ENCODE assay signal across 20 mouse cellular contexts in genomic region chr14:30166036-30166435, GRCm38 (mm10).
DNase-seq lines count a peak whose midpoint lies in the region.
"Had no signal": no experiment of that assay in that cellular context is flagged by ENCODE, and none has a peak within 500 bp of the region (broad histone marks: within the 10 kb centered on the region; RNA-seq: fewer than 3 reads in every experiment).

No protein-coding gene starts in this region.

- no peak overlapping the region for H3K4me3 ChIP-seq in heart, embryonic 10.5 days
- H3K4me3 ChIP-seq: embryonic facial prominence, embryonic 13.5 days; embryonic facial prominence, embryonic 15.5 days; erythroblast, embryonic 14.5 days; forebrain, embryonic 10.5 days; forebrain, embryonic 12.5 days had no signal

- H3K36me3 ChIP-seq in heart, embryonic 10.5 days, result no peaks in the 10 kb centered on the region
- H3K36me3 ChIP-seq: embryonic facial prominence, embryonic 13.5 days; embryonic facial prominence, embryonic 15.5 days; forebrain, embryonic 10.5 days; forebrain, embryonic 12.5 days had no signal

- 94% methylated on average over 11 of the region's 11 CpGs for WGBS in heart, embryonic 10.5 days

- H3K27ac ChIP-seq in heart, embryonic 10.5 days, result no peak overlapping the region
- H3K27ac ChIP-seq: embryonic facial prominence, embryonic 15.5 days; forebrain, embryonic 10.5 days; forebrain, embryonic 12.5 days had no signal

- DNase-seq in heart, embryonic 10.5 days (ENCODE audit: low spot score), result peak; percentile 66
- no peak for DNase-seq in heart, adult 9 months (ENCODE audit: low spot score in 2 of 2)
- DNase-seq in thymus, postnatal 4 days, result peak; percentile 2
- no peak for DNase-seq in thymus, postnatal 10 days (ENCODE audit: low spot score in 2 of 2)
- DNase-seq in retina, embryonic 14.5 days (ENCODE audit: low spot score), result no peak
- DNase-seq: adrenal gland, adult 2 months; adrenal gland, postnatal 10 days; adrenal gland, postnatal 25 days; cerebellum, adult 11 months; cerebellum, adult 18-20 months; cerebellum, adult 8-10 months; cerebellum, adult 9-11 months; cerebellum, postnatal 14 days; cerebellum, postnatal 36 days; embryo, embryonic 11 days had no signal

- no peaks in the 10 kb centered on the region for H3K9me3 ChIP-seq in heart, embryonic 10.5 days
- H3K9me3 ChIP-seq: embryonic facial prominence, embryonic 13.5 days; embryonic facial prominence, embryonic 15.5 days; forebrain, embryonic 10.5 days; forebrain, embryonic 12.5 days had no signal

- no peaks in the 10 kb centered on the region for H3K27me3 ChIP-seq in heart, embryonic 10.5 days (ENCODE audit: insufficient read depth, poor library complexity, severe bottlenecking)
- H3K27me3 ChIP-seq: embryonic facial prominence, embryonic 13.5 days; embryonic facial prominence, embryonic 15.5 days; forebrain, embryonic 12.5 days had no signal

- H3K4me1 ChIP-seq in heart, embryonic 10.5 days, result peaks cover 20% of the 10 kb centered on the region
- H3K4me1 ChIP-seq: embryonic facial prominence, embryonic 15.5 days had no signal

Comparison
In these comparisons a context has a peak if more than half of its experiments do, and no peak if none do; other contexts are left out.
1. DNase-seq: peak in heart, embryonic 10.5 days (single experiment) and thymus, postnatal 4 days (single experiment); none in heart, adult 9 months (0 of 2), thymus, postnatal 10 days (0 of 2) and retina, embryonic 14.5 days (single experiment).